Mouse (Mus musculus) skeletal muscle tissue, postnatal 0 days (tissue): ENCODE data around the gene Olfr706. TPM values are rescaled to one million over a fixed set of nuclear protein-coding genes. Genes with fewer than 3 reads are reported as not detected.

Experiments used
- polyA plus RNA-seq: library from polyadenylated mRNA; unstranded; fragments of >200 nt; fragmentation: Nextera tagmentation; extraction: Ambion mirVana; gene quantifications from 2 replicates; pipeline ENCODE4 v1.2.1, GENCODE M21; 2015

The Olfr706 gene
- not detected in 2 replicates for polyA plus RNA-seq

DNA sequence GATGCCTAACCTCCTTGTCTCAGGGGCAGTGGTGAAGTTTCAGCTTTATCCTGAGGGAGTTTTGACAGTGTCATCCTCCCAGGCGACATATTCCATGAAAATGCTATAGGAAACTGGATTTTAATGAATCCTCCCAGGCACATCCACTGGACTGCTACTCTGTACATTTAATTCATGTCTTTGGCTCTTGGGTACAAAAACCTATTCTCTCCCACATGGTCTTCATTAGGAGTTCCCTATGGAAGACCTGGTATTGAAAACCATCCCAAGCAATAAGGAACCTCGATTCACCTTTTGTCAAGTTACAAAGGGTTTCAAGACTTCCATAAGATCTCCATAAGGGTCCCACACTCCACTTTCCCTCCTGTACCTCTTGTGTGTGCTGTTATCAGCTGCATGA, at the start of gene Olfr706:
Olfr706 (minus strand) TSS at position 101 of the 400 bp plus-strand sequence.

DNA sequence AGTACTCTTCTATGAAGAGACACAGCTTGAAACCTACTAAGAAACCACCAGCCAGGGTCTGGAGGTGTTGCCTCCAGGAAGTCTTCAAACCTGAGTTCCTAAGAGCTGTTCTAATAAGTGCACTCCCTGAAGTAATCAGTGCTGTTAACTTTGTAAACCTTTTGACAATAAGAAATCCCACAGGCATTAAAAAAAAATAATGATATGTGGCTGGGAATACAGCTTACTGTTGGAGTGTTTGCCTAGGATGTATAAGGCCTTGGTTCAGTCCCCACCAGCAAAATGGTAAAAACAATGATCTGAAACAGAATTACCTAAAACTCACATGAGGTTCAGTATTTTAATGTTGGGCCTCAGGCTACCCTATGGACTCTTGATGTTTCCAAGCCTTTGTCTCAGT, 44.2 kb upstream of the Olfr706 start, which contains the start of gene Olfr709-ps1:
Olfr709-ps1 (minus strand) TSS at position 101 of the 400 bp plus-strand sequence.

DNA sequence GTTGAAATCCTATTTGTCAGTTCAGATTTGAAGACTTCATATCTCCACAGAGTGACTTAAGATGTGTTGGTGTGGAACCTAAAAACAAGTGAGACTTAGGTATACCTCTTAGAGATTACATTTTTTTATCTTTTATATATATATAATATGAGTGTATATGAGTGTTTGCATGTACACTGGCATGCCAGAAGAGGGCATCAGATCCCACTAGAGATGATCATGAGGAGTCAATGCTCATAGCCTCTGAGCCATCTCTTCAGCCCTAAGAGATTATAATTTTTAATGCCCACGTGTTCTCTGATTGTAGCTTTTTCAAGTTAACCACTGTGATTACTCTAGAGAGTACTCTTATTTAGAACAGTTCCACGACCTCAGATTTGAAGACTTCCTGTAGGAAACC, 19.7 kb upstream of the Olfr706 start, which contains the start of gene Olfr1532-ps1:
Olfr1532-ps1 (plus strand) TSS at position 326 of the 400 bp plus-strand sequence.

DNA sequence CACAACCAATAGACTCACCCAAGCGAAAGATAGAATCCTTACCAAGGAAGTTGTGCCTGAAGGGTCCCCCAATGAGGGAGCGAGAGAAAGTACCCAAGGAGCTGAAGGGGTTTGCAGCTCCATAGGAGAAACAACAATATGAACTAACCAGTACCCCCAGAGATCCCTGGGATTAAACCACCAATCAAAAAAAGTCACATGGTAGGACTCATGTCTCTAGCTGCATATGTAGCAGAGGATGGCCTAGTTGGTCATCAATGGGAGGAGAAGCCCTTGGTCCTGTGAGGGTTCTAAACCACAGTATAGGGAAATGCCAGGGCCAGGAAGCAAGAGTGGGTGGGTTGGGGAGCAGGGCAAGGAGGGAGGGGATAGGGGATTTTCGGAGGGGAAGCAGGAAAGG, 13.2 kb upstream of the Olfr706 start, which contains the start of gene Olfr707:
Olfr707 (minus strand) TSS at position 101 of the 400 bp plus-strand sequence.

DNA sequence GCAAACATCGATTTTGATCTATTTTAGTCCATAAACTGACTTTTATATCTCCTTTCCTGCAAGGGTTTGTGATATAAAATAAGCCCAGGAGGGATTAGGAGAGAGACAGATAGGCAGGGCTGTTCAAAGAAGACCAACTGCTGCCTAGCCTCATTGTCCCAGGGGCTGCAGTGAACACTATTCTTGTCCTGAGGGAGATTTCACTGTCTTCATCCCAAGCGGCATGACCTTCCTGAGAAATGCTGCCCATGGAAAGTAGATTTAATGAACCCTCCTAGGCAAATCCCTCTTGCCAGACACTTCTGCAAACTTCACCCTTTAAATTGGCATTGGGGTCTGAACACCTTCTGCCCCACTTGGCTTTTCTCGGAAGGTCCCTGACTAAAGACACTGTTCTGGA, 11.2 kb downstream of the Olfr706 start, which contains the start of gene Olfr705:
Olfr705 (minus strand) TSS at position 101 of the 400 bp plus-strand sequence.

DNA sequence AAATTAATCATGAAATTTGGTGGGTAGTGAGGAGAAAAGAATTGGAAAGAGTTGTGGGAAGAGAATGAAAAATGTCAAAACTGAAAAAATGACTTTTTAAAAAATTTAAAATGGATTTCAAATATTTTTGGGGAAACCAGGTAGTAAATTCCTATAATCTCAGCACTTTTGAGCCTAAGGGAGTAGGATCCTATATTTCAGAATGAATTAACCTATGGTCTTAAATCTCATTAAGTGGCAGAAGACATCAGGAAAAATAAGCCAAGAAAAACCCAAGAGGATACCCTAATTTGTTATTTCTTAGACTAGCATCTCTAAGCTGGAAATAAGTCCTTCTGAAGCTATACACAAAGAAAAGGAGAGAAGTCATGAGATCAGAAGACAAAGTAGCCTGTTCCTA, 25.1 kb downstream of the Olfr706 start, which contains the start of gene Olfr704:
Olfr704 (plus strand) TSS at position 301 of the 400 bp plus-strand sequence.

DNA sequence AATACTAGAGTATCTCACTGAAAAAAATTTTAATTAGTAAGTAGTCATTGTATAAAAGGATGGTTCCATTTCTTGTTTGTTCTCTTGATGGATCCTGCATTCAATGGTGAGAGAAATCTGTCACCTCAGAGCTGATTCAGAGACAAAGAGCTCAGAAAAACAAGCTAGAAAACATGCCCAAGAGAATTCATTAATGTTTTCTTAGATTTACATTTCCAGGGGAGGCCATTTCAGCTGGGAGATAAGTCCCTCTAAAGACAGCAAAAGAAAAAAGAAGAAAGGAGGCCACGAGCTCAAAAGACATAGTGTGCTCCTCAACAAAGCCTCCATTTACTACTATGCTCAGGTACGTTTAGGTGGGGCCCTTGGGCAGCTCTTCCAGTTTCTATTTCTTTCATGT, 44.9 kb downstream of the Olfr706 start, which contains the start of gene Olfr703:
Olfr703 (plus strand) TSS at position 301 of the 400 bp plus-strand sequence.

DNA sequence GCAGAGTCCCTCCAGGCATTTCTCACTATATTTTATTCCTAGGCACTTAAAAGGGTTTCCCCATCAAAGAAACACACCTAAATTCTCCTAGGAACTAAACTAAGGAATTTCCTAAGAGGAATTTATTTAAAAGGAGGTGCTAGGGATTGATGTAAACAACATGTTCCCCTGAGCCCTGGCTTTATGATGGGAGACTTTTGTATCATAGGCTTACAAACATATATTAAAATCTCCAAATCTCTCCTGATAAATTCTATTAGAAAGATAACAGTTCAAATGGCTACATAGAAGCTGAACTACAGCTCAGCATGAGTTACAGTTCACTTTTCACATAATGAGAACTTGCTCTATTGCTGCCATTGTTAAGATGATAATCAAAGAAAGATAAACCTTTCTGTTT, 54.2 kb downstream of the Olfr706 start, which contains the start of gene Olfr702:
Olfr702 (minus strand) TSS at position 101 of the 400 bp plus-strand sequence.

Other genes with a start within 250 kb of the Olfr706 start
- not detected in 2 replicates for gene Olfr693, start 207.6 kb downstream of the Olfr706 start, polyA plus RNA-seq
- not detected in 2 replicates for gene Olfr694, start 196.3 kb downstream of the Olfr706 start, polyA plus RNA-seq
- not detected in 2 replicates for gene Olfr695, start 171.8 kb downstream of the Olfr706 start, polyA plus RNA-seq
- gene Olfr697, start 145.7 kb downstream of the Olfr706 start, polyA plus RNA-seq, result not detected in 2 replicates
- not detected in 2 replicates for gene Olfr698, start 132.8 kb downstream of the Olfr706 start, polyA plus RNA-seq
- gene Olfr699, start 95.0 kb downstream of the Olfr706 start, polyA plus RNA-seq, result not detected in 2 replicates
- gene Olfr700, start 79.3 kb downstream of the Olfr706 start, polyA plus RNA-seq, result not detected in 2 replicates
- gene Olfr701, start 74.0 kb downstream of the Olfr706 start, polyA plus RNA-seq, result not detected in 2 replicates
- gene Olfr702, start 54.3 kb downstream of the Olfr706 start, polyA plus RNA-seq, result not detected in 2 replicates
- not detected in 2 replicates for gene Olfr703, start 44.8 kb downstream of the Olfr706 start, polyA plus RNA-seq
- not detected in 2 replicates for gene Olfr704, start 25.0 kb downstream of the Olfr706 start, polyA plus RNA-seq
- gene Olfr705, start 11.3 kb downstream of the Olfr706 start, polyA plus RNA-seq, result not detected in 2 replicates
- gene Olfr707, start 13.1 kb upstream of the Olfr706 start, polyA plus RNA-seq, result not detected in 2 replicates
- gene Olfr1532-ps1, start 19.8 kb upstream of the Olfr706 start, polyA plus RNA-seq, result not detected in 2 replicates
- gene Olfr709-ps1, start 44.1 kb upstream of the Olfr706 start, polyA plus RNA-seq, result not detected in 2 replicates
- gene Olfr710, start 60.1 kb upstream of the Olfr706 start, polyA plus RNA-seq, result not detected in 2 replicates
- gene Olfr6, start 75.8 kb upstream of the Olfr706 start, polyA plus RNA-seq, result not detected in 2 replicates
- not detected in 2 replicates for gene Olfr711, start 87.3 kb upstream of the Olfr706 start, polyA plus RNA-seq
- not detected in 2 replicates for gene Olfr2, start 117.9 kb upstream of the Olfr706 start, polyA plus RNA-seq
- gene Olfr713, start 143.0 kb upstream of the Olfr706 start, polyA plus RNA-seq, result not detected in 2 replicates
- gene Olfr714, start 182.8 kb upstream of the Olfr706 start, polyA plus RNA-seq, result not detected in 2 replicates
- gene Olfr17, start 205.1 kb upstream of the Olfr706 start, polyA plus RNA-seq, result not detected in 2 replicates
- not detected in 2 replicates for gene Olfr715b, start 222.2 kb upstream of the Olfr706 start, polyA plus RNA-seq
- gene Olfr715, start 242.9 kb upstream of the Olfr706 start, polyA plus RNA-seq, result not detected in 2 replicates